Mouse (Mus musculus): ENCODE measurements around the gene Zfp36.
"Not testable (repeated sequence)": the region's sequence is repeated elsewhere in the genome, so short reads cannot be mapped to it uniquely, and the experiment has no call there.

Gene Zfp36

DNA sequence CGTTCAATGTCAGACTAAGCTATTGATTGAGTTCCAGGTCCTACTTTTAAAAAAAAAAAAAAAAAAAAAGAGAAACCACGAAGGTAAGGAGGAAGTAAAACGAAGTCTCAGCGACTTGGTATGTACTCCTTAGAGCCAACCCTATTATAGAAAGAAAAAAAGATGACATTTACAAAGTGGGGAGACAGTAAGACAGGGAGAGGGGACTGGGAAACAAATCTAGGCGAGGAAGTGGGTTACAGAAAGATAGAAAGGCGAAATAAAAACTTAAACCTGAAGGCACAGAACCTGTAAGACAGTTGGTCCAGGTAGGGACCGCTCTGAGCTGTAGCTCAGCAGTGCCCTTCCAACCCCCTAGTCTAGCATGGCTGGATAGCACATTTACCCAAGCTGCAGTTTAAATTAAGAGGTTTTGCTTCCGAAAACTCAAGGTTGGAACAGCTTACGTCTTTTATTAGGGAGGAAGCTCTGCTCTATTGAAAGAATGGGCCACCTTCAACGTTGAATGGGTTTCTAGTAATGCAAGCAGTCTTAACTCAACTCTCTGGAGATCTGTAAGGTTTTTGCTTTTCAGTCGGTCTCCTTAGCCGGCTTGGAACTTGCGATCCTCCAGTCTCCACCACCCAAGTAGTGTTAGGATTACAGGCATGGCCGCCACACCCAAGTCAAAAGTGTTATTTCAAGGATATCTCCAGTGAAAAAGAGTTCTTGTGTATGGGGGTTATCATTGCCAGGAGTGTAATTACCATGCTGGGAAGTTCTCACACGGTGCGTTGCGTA lies at the start of gene Zfp36:
Zfp36 (minus strand) TSS at position 17 of the 780 bp plus-strand sequence.
- no peak for DNase-seq (ENCODE audit: low read depth, low spot score)

DNA sequence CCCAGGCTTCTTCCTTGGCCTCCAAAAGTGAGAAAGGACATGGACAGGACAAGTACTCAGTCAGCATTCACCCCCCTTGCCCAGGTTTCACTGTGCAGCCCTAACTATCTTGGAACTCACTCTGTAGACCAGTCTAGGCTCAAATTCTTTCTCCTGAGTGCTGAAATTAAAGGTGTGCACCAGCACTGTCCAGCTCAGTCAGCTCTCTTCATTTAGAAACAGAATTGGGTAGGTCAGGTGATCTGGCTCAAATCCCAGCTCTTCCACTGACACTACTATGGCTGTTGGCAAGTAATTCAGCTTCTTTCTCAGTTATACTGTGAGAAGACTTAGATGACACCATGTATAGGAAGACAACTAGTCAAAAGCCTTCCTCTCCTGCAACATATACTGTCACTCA lies 47.7 kb upstream of the Zfp36 start:
- DNase-seq (ENCODE audit: low read depth, low spot score): no peak

DNA sequence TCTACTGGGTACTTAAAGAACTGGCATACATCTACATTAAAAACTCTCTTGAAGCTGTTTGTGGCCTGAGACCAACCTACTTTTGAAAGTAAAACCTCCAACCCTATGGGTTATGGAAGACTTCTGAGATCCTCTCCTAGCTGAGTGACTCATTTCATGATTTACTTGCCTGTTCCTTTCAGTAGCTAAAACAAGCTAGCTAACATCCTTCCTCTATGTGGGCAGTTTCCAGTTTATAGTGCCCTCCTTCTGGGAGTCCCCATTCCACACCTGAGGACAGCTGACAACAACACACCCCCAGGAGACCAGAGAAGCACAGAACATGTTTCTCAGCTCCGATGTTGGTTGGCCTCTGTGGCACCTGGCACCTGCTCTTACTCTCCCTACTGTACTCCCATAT lies 43.0 kb upstream of the Zfp36 start:
- DNase-seq (ENCODE audit: low read depth, low spot score): no peak

DNA sequence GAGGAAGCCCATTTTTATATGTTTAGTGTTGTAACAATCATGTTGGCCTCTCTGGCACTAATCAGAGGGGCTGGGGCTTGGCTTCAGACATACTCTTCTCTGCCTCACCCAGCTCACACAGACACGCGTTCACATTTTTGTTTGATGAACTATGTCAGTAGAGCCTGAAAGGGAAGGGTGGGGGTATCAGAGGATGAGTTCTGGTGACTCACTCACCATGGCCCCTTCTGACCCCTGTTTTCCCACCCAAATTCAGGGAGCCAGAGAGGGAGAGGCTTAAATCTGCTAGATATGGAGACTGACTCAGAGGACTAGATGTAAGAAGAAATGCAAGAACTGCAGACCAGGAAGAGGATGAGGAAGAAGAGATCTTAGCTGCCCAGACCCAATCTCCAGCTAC lies 39.4 kb upstream of the Zfp36 start:
- DNase-seq (ENCODE audit: low read depth, low spot score): no peak

DNA sequence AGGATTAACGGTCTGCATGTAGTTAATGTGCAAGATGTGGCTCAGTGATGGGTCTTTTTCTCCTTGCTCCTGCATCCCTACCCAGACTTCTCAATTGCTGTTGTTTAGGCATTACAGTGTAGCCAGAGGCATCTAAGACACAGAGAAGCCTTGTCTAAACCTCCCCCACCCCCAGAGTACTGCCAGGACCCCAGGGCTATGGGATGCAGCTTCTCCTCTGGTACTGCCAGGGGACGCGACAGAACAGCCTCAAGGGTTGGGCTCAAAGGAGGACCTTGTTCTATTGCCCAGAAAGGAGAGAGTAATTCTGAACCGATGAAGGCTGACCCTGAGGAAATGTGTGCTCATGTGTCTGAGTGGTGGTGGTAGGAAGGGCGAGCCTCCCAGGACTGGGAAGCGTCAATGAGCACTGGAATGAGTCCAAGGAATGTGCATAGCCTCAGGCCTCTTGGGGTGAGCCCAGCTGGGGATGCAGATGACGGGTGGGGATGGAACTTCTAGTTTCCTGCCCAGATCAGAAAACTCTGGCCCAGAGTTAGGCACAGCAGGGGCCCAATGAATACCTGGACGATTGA lies 38.1 kb upstream of the Zfp36 start:
- peak; percentile 55 for DNase-seq (ENCODE audit: low read depth, low spot score)

DNA sequence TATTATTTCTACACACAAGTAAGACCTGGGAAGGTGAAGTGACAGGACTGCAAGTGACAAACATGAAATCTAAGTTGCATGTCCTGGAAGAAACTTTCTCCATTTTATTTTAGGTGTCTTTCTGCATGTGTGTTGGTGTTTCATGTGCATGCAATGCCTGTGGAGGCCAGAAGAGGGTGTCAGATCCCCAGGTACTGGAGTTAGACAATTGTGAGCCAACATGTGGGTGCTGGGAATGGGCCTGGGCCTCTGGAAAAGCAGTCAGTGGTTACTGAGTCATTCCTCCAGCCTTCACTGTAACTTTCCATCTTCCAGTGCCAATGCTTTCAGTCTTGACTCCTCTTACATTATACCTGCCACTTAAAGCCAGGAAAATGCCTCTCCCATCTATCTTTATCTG lies 37.3 kb upstream of the Zfp36 start:
- DNase-seq (ENCODE audit: low read depth, low spot score): no peak

DNA sequence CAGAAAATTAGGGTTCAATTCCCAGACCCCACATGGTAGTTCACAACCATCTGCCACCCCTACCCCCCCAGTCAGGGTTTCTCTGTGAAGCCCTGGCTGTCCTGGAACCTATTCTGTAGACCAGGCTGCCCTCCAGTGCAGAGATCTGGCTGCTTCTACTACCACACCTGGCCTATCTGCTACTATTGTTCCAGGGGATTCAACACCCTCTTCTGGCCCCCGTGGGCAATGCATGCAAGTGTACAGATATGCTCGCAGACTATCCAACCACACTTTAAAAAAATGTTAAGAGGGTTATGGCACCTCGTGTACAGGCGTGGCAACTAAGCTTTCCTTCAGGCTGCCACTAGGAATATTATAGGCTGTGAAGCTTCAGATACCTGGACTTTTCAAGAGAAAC lies 32.8 kb upstream of the Zfp36 start:
- no peak for DNase-seq (ENCODE audit: low read depth, low spot score)

DNA sequence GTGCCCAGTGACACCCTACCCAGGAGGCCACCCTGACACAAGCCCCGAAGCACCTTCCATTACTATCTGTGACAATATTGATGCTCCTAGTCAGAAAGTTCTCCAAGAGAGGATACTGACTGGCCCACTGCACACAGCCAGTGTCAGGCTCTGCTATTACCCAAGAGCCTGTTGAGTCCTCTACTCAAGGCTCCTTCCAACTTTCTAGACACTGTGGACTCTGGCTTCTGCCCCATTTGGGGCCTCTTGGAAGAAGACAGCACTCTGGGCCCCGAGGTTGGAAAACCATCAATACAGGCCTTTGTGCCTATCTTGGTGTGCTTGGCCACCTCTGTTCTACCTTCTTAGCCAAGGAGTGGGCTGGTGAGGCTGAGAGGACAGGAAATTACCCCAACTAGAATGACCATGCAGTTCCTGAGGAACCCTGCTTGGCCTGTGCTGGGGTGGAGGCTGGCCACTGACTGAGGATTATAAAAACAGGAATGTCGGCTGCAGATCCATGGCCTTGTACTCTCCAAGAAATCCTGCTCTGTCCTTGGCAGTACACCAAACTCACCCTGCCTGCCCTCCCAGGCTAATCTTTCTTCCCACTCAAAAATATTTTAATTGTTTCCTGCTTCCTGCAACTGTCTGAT lies 30.9 kb upstream of the Zfp36 start:
- no peak for DNase-seq (ENCODE audit: low read depth, low spot score)

DNA sequence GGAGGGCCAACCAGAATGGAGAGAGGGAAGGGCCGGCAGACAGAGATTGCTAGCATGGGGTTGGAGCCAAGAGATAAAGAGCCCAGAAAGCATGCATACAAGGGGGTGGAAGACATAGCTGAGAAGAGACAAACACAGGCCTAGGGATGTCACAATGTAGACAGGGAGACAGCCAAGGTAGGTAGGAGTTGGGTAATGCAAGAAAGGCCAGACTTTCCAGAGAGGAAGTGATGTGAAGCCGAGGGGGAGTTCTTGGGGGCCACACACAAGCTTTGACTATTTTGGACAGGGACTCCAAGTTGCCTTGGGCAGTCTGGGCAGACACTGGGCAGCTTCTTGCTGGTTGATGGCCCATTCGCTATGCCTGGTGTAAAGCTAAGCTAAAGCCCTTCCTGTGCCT lies 21.9 kb upstream of the Zfp36 start:
- DNase-seq (ENCODE audit: low read depth, low spot score): no peak

DNA sequence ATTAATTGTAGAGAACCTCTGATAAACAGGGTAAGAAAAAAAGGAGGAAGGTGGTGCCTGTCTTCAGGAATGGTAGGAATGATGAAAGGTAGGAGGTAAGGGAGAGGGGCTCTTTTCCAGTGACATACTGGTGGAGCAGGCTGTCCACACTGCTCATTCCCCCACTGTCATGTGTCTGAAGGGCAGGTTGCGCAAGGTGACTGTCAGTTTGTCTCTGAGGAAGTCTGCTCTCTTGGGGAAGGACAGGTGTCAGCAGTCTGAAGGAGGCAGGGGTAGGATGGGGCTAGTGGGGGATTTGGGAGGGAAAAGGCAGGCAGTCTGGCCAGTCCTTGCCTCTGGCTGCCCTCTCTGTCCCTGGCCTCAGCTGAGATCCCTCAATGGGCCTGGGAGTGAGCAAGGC lies 21.0 kb upstream of the Zfp36 start:
- no peak for DNase-seq (ENCODE audit: low read depth, low spot score)

DNA sequence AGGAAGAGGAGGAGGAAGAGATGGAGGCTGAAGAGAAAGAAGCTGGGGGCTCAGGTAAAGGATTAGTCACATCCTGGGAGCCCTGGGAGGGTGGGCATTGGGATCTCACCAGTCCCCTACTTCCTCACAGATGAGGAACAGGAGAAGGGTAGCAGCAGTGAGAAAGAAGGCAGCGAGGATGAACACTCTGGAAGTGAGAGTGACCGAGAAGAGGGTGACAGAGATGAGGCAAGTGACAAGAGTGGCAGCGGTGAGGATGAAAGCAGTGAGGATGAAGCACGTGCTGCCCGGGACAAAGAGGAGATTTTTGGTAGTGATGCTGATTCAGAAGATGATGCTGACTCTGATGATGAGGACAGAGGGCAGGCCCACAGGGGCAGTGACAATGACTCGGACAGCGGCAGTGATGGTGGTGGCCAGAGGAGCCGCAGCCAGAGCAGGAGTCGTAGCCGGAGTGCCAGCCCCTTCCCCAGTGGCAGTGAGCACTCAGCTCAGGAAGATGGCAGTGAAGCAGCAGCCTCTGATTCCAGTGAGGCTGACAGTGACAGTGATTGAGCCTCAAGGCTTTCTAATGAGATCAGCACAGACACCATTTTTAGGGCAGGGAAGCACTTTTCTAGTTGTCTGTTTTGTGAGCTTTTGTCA lies 18.8 kb upstream of the Zfp36 start:
- DNase-seq (ENCODE audit: low read depth, low spot score): no peak

DNA sequence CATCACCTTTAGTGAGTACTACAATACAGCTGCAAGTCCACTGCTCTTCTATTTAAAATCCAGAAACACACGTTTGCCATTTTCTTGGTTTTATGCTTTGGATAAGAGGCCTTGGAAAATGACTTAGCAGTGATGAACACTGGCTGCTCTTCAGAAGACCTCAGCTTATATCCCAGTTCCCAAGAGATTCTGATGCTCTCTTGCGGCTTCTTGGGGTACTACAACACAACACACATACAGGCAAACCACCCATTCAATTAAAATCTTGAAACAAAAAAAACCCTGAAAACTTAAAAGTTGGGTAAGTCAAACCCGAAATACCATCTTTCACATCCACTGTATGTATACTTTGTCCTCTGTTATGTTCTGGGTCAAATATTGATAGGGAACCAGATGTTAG lies 17.9 kb upstream of the Zfp36 start:
- DNase-seq (ENCODE audit: low read depth, low spot score): no peak

DNA sequence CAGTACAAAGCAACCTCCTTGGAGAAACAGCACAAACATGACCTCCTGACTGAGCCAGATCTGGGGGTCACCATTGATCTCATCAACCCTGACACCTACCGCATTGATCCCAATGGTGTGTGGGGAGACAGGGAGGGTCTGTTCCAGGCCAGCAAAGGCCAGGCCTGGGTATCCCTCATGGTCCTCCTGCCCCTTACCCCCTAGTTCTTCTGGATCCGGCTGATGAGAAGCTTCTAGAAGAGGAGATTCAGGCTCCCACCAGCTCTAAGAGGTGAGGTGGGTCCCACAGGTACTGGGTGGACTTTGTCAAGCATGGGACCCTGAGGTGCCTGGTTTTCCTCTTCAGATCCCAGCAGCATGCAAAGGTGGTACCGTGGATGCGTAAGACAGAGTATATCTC lies 15.4 kb upstream of the Zfp36 start:
- no peak for DNase-seq (ENCODE audit: low read depth, low spot score)

DNA sequence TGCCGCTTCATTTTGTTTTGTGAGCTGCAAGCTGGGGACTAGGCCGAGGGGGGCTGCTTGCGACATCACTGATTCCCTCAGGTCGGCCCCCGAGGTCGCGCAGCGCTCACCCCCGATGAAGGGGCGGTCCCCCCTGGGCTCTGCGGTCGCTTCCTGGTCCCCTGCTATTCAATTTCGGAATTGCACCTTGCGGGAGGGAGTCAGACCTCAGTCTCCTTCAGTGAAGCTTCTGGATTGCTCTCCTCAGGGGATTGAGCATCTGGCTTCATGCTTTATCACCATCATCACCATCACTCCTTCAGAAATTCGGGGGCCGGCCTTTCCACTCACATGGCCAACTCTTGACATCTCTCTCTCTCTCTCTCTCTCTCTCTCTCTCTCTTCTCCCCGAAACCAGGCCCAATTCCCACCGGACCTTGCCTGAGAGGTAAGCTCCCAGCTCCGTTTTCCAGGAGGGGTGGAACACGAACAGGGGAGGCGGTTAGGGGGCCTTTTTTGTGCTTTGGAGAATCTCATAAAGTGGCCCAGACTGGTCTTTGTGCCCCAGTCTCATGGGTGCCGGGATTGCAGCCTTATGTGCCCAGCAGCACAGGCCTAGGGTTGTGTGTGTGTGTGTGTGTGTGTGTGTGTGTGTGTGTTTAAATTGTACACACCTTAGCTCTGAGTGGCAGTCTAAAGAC lies 13.4 kb upstream of the Zfp36 start:
- no peak for DNase-seq (ENCODE audit: low read depth, low spot score)

DNA sequence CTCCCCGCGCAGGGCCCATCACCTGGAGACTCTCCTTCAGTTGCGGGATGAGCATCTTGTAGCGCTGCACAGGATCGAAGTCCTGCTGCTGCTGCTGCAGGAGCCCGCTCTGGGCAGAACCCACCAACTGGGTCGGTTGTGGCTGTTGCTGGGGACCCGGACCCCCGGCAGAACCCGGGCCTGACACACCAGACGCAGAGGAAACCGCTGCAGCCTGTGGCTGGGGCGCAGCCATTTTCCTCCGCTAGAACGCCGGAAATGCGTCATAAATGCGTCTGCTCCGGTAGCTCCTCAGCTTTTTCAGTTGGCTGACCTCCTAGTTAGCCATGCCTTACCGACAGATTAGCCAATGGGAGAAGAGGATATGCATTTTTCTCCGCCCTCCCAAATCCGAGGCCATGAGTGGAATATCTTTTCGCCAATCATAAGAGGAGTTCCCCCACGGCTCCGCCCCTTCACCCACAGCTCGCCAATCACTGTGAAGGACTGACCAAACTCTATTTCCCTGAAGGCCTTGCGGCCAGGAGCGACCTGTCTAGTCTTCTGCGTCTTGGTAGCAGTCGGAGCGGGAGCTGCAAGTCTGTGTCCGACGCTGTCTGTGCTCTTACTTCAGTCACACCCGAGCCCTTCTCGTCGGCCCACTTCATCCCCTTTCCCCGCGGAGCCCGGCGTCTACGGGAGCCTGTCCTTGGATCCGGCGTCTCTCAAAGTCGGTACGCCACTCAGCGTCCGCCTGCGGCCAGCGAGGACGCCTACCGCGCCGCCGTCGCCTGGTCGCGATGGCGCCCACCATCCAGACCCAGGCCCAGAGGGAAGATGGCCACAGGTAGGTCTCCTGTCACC lies 12.6 kb upstream of the Zfp36 start, which contains the start of the genes Med29 and Paf1:
Med29 (minus strand) TSS at position 280 of the 843 bp plus-strand sequence.
Paf1 (plus strand) TSS at position 523 of the 843 bp plus-strand sequence.
- peak; percentile 96 for DNase-seq (ENCODE audit: low read depth, low spot score)

DNA sequence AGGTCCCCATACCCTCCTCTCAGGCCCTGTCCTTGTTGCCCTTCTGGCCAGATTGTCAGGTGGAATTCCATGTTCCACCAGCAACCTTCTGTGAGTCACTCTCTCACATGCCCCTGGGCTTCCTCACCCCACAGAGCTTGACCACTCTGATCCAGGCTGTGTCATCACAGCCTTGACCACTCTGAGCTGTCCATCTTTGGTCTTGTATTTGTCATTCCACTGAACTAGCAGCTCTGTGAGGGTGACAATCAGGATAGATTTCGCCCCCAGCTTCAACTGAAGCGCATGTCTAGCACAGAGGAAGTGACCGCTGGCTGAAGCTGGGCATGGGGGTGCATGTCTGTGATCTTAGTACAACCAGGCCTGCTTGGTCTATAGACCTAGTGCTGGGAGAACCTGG lies 10.3 kb upstream of the Zfp36 start:
- no peak for DNase-seq (ENCODE audit: low read depth, low spot score)

DNA sequence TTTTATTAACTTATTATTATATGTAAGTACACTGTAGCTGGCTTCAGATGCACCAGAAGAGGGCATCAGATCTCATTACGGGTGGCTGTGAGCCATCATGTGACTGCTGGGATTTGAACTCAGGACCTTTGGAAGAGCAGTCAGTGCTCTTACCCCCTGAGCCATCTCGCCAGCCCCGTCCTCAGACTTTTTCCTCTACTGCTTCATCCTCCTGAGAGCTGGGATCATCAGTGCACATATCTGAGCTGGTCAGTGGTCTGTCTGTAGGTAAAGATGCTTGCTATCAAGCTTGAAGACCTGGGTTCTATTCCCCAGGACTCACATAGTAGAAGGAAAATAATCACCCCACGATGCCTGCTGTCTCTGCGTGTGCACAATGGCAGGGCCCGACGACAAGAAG lies 7.3 kb upstream of the Zfp36 start:
- DNase-seq (ENCODE audit: low read depth, low spot score): not testable (repeated sequence)

DNA sequence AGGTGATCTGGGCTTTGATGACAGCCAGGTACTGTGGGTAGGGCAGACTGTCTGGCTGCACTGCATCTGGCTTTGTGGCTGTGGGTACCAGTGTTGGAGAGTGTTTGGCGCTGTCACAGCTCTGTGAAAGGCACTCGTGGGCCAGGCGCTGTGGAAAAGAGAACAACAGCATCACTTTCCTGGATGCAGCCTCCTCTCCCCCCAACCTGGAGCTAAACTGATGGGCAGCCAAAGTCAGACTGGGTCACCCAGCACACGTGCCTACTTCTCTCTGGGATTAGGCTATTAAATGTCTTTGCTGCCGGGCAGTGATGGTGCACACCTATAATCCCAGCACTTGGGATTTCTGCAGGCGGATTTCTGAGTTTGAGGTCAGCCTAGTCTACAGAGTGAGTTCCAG lies 6.8 kb upstream of the Zfp36 start:
- DNase-seq (ENCODE audit: low read depth, low spot score): not testable (repeated sequence)

DNA sequence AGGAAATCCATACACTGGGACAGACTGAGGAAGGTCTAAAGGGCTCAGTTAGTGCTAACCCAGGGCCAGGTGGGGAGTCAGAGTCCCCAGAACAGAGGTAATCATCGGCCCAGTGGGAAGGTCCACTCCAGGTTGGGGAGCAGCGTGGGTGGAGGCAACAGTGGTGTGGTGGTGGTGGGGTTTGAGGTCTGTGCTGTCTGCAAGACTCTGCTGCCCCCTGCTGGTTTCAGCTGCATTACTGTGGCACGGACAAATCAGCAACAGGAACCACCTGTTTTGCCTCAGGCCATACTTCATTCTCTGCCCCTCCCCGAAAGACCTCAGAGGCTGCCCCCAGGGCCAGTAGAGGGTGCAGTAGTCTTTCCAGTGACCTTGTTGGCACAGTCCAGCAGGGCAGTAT lies 6.4 kb upstream of the Zfp36 start:
- no peak for DNase-seq (ENCODE audit: low read depth, low spot score)

DNA sequence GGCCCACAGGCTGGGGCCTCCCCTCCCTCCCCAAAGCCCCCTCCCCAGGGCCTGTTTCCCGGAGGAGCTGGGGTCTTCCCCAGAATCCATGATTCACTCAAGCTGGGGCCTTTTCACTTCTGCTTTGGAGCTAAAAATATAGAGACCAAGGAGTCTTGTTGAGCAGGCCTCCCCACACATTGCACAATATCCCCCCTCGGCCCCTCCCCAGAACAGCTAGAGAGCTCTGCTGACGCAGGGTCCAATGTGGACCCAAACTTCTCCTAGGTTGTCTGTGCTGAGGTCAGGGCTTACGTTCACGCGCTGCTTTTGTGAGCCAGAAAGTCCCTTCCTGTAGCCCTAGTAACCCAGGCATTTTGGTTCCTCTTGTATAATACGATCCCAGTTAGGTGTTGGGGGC lies 6.0 kb upstream of the Zfp36 start:
- no peak for DNase-seq (ENCODE audit: low read depth, low spot score)

DNA sequence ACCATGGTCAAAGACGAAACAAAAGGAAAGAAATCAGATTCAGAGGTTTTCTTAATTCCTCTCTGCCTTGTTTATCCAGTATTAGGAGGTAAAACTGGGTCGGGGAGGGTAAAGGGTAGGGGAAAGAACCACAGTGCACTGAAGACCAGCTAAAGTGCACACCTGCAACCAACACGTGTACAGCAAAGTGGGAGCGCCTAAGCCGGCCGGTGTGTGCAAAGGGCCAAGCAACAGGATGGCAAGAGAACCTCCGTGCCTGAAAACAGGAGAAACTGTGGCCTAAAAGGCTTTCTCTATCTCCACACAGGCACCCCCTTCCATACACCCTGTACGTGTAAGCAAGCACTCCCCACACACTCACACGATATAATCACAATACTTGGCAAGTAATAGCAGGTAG lies 5.1 kb upstream of the Zfp36 start:
- DNase-seq (ENCODE audit: low read depth, low spot score): no peak

Data from WW6 (cell line).